Mouse (Mus musculus): ENCODE measurements around the gene Gss. TPM values are rescaled to one million over a fixed set of nuclear protein-coding genes. Genes with fewer than 3 reads are reported as not detected.
"Not testable (repeated sequence)": the region's sequence is repeated elsewhere in the genome, so short reads cannot be mapped to it uniquely, and the experiment has no call there.

The Gss gene
- polyA plus RNA-seq, 1 experiment from 2014 or later: 20.0 TPM

DNA sequence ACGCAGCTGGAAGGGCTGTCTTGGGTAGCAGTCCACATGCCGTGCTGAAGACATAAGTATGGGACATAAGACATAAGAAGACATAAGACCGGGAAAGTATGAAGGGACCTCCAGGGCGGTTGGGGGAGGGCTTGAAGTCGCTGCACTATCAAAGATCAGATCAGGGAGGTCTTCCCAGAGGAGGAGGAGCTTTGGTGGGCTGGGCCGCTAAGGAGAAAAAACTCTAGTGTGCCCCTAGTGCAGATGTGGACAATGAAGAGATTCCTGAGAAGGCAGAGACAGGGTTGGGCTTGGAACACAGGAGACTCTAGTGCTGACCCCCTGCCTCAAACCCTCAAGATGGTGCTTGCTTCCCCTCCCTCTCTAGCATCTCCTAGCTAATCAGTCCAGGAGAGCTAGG, 24.4 kb upstream of the Gss start:
- no peaks in the 10 kb centered on the region for H3K9me3 ChIP-seq (replicated peaks)
- 0 out of 2 replicates have a peak overlapping the region, but pooled peaks have one; percentile 15 for H3K27ac ChIP-seq
- no peak overlapping the region for H3K9ac ChIP-seq
- H3K27me3 ChIP-seq: no peaks in the 10 kb centered on the region
- WGBS: 53% methylated on average over 6 of the region's 6 CpGs
- H3K4me3 ChIP-seq: no peak overlapping the region
- H3K36me3 ChIP-seq: peaks cover 42% of the 10 kb centered on the region; the same call in 1 of the 2 replicates
- no peak for ATAC-seq (replicated peaks; ENCODE audit: insufficient number of reproducible peaks, insufficient read depth, low FRiP score, low read depth)
- H3K4me1 ChIP-seq (replicated peaks): peaks cover 44% of the 10 kb centered on the region
- no peak overlapping the region for H3K4me2 ChIP-seq

DNA sequence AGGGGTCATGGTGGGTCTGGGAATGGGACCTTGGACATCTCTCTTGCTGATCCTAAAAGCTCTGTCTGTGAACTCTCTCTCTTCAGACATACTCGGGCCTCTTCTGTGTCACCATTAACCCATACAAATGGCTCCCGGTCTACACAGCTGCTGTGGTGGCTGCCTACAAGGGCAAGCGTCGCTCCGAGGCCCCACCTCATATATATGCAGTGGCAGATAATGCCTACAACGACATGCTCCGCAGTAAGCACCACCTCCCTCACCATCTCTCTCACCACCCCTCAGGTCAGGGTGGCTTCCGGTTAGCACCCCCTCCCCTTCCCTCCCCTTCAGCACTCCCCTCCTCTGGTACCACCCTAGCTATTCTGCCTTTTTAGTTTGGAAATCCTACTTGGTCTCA, 21.3 kb upstream of the Gss start:
- Histone ChIP-seq H3K27me3 (no peaks in the 10 kb centered on the region), H3K4me2 (peak overlapping the region; percentile 76), H3K4me1 (replicated peaks) (peaks cover 47% of the 10 kb centered on the region), H3K27ac (peak overlapping the region; percentile 91; the same call in 1 of the 2 replicates), H3K9ac (peak overlapping the region; percentile 65), H3K9me3 (replicated peaks) (no peaks in the 10 kb centered on the region), H3K4me3 (peak overlapping the region; percentile 51), H3K36me3 (peaks cover 26% of the 10 kb centered on the region; the same call in 1 of the 2 replicates)
- ATAC-seq (replicated peaks; ENCODE audit: insufficient number of reproducible peaks, insufficient read depth, low FRiP score, low read depth): no peak
- WGBS: 41% methylated on average over 8 of the region's 8 CpGs

DNA sequence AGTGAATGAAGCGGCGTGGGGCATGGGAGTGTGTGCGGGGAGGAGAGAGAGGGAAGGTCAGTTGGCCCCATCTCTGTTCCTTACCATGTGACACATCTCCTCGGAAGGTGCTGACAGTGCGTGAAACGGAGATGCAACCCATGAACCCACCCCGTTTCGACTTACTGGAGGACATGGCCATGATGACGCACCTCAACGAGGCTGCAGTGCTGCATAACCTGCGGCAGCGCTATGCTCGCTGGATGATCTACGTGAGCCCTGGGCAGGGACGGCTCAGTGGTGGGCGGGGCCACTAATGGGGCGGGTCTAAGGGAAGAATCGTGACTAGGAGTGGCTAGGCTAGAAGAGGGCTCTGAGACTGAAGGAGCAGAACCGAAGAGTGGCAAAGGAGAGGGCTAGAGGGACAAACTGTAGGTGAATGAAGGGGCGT, 20.7 kb upstream of the Gss start:
- Histone ChIP-seq H3K4me2 (peak overlapping the region; percentile 76), H3K27ac (peak overlapping the region; percentile 91), H3K4me3 (peak overlapping the region; percentile 51), H3K4me1 (replicated peaks) (peaks cover 42% of the 10 kb centered on the region), H3K27me3 (no peaks in the 10 kb centered on the region), H3K9me3 (replicated peaks) (no peaks in the 10 kb centered on the region), H3K36me3 (peaks cover 21% of the 10 kb centered on the region; the same call in 1 of the 2 replicates), H3K9ac (peak overlapping the region; percentile 65)
- 3% methylated on average over 20 of the region's 20 CpGs for WGBS
- peak; percentile 75 for ATAC-seq (replicated peaks; ENCODE audit: insufficient number of reproducible peaks, insufficient read depth, low FRiP score, low read depth)

DNA sequence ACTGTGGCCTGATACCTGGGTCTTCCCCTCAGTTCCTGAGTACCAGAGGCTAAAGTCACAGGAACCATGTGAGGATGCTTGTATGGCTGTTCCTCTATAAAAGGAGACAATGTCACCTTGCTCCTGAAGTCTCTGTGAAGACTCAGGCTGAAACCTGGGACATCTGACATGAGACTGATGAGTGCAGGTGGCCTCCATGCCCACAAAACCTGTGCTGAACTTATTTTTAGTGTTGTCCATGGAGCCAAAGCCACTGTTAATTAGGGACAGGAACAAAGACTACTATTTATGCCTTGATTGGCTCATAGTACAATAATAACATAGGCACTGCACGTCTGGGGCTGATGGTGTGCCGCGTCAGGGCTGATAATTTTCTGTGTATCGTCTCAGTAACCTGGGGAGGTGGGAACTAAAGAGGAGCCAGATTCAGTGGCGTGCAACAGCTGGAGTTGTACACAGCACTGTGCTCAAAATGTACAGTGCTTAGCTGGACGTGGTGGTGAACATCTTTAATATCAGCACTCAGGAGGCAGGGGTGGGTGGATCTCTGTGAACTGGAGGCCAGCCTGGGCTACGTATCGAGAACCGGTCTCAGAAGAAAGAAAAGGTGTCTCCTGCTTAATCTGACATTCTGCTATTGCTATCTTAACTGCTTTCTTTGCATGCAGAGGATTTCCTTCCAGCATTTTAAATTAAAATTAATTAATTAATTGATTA, 19.4 kb upstream of the Gss start:
- no peaks in the 10 kb centered on the region for H3K27me3 ChIP-seq
- WGBS: 51% methylated on average over 9 of the region's 9 CpGs
- peak overlapping the region; percentile 91 for H3K27ac ChIP-seq
- H3K36me3 ChIP-seq: peaks cover 21% of the 10 kb centered on the region; the same call in 1 of the 2 replicates
- no peaks in the 10 kb centered on the region for H3K9me3 ChIP-seq (replicated peaks)
- peak overlapping the region; percentile 76 for H3K4me2 ChIP-seq
- peaks cover 43% of the 10 kb centered on the region for H3K4me1 ChIP-seq (replicated peaks)
- H3K4me3 ChIP-seq: peak overlapping the region; percentile 51
- H3K9ac ChIP-seq: peak overlapping the region; percentile 65
- ATAC-seq (replicated peaks; ENCODE audit: insufficient number of reproducible peaks, insufficient read depth, low FRiP score, low read depth): no peak

DNA sequence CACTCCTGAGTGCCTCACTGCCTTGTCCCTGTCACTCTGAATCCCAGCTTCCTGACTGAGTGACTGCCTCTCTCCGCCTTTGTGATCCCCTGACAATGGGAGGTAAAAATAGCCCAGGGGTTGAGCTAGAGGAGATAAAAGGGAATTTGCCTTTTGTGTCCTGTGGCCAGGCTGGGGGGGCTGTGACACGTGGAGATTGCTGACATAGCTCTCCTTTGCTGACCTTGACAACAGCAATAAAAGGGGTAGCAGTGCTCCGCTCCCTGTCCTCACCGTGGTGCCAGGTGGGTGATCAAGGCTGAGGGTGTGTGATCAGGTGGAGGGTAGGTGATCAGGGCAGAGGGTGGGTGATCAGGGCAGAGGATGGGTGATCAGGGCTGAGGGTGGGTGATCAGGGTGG, 18.4 kb upstream of the Gss start, which contains the start of gene Myh7b:
Myh7b (plus strand) TSS at position 235 of the 400 bp plus-strand sequence.
- peaks cover 47% of the 10 kb centered on the region for H3K4me1 ChIP-seq (replicated peaks)
- 20% methylated on average over 4 of the region's 4 CpGs for WGBS
- H3K36me3 ChIP-seq: peaks cover 21% of the 10 kb centered on the region; the same call in 1 of the 2 replicates
- peak within 1 kb of the TSS; percentile 76 for H3K4me2 ChIP-seq
- no peaks in the 10 kb centered on the region for H3K27me3 ChIP-seq
- H3K9ac ChIP-seq: peak within 1 kb of the TSS; percentile 65
- H3K9me3 ChIP-seq (replicated peaks): no peaks in the 10 kb centered on the region
- H3K4me3 ChIP-seq: peak within 1 kb of the TSS; percentile 51
- ATAC-seq (replicated peaks; ENCODE audit: insufficient number of reproducible peaks, insufficient read depth, low FRiP score, low read depth): peak; percentile 69
- H3K27ac ChIP-seq: peak within 1 kb of the TSS; percentile 91

DNA sequence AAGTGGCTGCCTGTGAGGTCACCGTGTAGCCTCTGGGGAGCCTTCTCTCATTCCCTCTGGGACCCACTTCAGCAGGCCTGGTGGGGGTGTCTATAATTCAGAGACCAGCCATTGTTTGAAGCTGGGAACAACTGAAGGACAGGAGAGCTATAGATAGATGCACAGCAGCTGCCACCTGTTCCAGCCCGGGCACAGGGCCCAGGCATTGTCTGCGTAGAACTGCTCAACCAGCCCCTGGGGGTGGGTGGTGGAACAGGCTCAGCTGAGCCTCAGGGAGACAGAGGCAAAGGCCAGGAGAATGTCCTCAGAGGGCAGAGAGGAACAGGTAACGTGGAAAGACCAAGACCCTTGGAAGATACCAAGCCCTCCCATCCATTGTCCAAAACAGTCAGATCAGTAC, 13.8 kb upstream of the Gss start:
- Histone ChIP-seq H3K27ac (peak overlapping the region; percentile 92), H3K4me2 (peak overlapping the region; percentile 44), H3K27me3 (no peaks in the 10 kb centered on the region), H3K4me3 (no peak overlapping the region), H3K9ac (0 out of 2 replicates have a peak overlapping the region, but pooled peaks have one; percentile 27), H3K4me1 (replicated peaks) (peaks cover 36% of the 10 kb centered on the region), H3K9me3 (replicated peaks) (no peaks in the 10 kb centered on the region), H3K36me3 (no peaks in the 10 kb centered on the region)
- ATAC-seq (replicated peaks; ENCODE audit: insufficient number of reproducible peaks, insufficient read depth, low FRiP score, low read depth): peak; percentile 72
- 51% methylated on average over 4 of the region's 4 CpGs for WGBS

DNA sequence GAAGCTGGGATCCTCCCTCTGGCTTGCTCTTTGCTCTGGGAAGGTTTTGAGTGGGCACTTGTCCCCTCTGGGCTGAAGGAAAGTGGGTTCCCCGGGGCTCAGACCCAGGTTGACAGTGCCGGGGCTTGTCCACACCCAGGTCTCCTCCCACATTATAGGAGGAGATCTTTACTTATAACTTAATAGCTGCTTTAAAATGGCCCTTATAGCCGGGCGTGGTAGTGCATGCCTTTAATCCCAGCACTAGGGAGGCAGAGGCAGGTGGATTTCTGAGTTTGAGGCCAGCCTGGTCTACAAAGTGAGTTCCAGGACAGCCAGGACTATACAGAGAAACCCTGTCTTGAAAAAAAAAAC, 12.6 kb upstream of the Gss start:
- H3K4me3 ChIP-seq; ATAC-seq (replicated peaks; ENCODE audit: insufficient number of reproducible peaks, insufficient read depth, low FRiP score, low read depth); H3K9ac ChIP-seq; H3K27me3 ChIP-seq; H3K36me3 ChIP-seq; H3K9me3 ChIP-seq (replicated peaks): not testable (repeated sequence)
- Histone ChIP-seq H3K4me1 (replicated peaks) (peaks cover 31% of the 10 kb centered on the region), H3K27ac (peak overlapping the region; percentile 92), H3K4me2 (peak overlapping the region; percentile 44)
- 46% methylated on average over 4 of the region's 4 CpGs for WGBS

DNA sequence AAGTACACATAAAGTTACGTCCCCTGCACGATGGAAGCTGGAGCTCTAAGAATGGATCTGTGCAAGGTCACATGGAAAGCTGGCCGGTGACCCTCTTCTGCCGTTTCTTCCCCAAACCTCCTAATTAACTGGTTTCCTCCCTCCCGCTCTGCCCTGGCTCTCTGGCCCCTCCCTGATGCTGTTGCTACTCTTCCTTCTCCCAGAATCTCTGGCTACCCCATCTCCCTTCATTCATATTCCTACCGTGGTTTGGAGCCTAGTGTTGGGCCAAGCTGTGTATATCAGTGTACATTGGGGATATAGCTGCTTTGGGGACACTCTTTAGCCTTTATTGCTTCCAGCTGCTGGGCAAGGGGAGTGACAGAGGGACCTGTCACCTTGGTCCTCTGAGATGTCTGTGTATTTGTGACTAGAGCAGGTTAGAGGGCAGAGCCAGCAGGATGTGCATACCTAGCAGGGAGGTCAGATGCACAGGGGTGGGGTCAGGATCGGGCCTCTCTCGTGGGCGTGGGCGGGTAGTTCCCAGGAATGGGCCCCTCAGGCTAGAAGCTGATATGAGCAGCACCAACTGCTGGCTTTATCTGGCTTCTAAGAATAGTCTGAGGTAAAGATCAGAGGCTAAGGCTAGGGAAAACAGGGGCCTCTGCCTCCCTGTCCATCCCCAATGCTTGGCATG, 12.1 kb upstream of the Gss start:
- no peaks in the 10 kb centered on the region for H3K9me3 ChIP-seq (replicated peaks)
- H3K27ac ChIP-seq: peak overlapping the region; percentile 92
- no peaks in the 10 kb centered on the region for H3K36me3 ChIP-seq
- peak; percentile 49; the same call in 1 of the 2 replicates for ATAC-seq (replicated peaks; ENCODE audit: insufficient number of reproducible peaks, insufficient read depth, low FRiP score, low read depth)
- H3K4me1 ChIP-seq (replicated peaks): peaks cover 31% of the 10 kb centered on the region
- H3K4me3 ChIP-seq: no peak overlapping the region
- no peak overlapping the region for H3K9ac ChIP-seq
- peak overlapping the region; percentile 44 for H3K4me2 ChIP-seq
- no peaks in the 10 kb centered on the region for H3K27me3 ChIP-seq
- 26% methylated on average over 10 of the region's 10 CpGs for WGBS

DNA sequence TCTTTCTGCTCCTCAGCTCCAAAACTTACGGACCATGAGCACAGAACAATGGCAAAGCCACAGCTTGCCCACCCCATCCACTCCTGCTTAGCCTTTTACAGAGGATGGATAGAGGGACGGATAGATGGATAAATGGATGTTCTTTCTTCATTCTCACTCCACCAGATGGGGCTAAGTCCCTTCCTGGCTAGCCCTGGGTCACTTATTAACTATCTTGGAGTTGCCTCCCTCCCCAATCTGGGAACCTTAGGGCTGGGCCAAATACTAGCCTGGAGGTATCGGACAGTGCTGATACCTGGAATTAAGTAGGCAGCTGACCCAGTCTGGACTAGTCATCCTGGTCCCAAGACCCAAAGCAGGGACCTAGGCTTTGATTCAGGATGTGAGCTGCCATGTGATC, 11.1 kb upstream of the Gss start:
- ATAC-seq (replicated peaks; ENCODE audit: insufficient number of reproducible peaks, insufficient read depth, low FRiP score, low read depth): no peak

DNA sequence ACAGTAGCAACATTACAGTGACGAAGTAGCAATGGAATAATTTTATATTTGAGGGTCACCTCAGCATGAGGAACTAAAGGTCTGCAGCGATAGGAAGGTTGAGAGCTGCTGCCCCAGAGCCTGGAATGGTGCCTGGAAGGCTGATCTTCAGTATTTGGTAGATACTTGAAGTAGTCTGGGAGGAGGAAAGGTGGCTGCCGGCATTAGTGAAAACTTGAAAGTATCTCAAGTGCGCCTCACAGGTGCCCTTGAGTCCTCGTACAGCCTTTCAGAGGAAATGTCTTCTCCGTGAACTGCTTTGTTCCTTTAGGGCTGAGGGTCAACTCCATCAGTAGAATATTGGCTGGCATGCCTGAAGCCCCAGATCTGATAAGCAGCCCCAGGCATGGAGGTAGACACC, 2.9 kb upstream of the Gss start:
- H3K4me1 ChIP-seq (replicated peaks): peaks cover 17% of the 10 kb centered on the region
- H3K27ac ChIP-seq: no peak overlapping the region
- H3K27me3 ChIP-seq: no peaks in the 10 kb centered on the region
- no peak for ATAC-seq (replicated peaks; ENCODE audit: insufficient number of reproducible peaks, insufficient read depth, low FRiP score, low read depth)
- no peaks in the 10 kb centered on the region for H3K36me3 ChIP-seq
- WGBS: 76% methylated on average over 6 of the region's 6 CpGs
- H3K4me3 ChIP-seq: no peak overlapping the region
- H3K9me3 ChIP-seq (replicated peaks): no peaks in the 10 kb centered on the region
- H3K9ac ChIP-seq: no peak overlapping the region
- H3K4me2 ChIP-seq: no peak overlapping the region

More for the DNA sequence above, 11.1 kb upstream of the Gss start:
- Histone ChIP-seq H3K27ac (no peak overlapping the region), H3K27me3 (no peaks in the 10 kb centered on the region), H3K4me1 (replicated peaks) (peaks cover 31% of the 10 kb centered on the region), H3K4me3 (no peak overlapping the region), H3K9me3 (replicated peaks) (no peaks in the 10 kb centered on the region), H3K4me2 (no peak overlapping the region), H3K36me3 (no peaks in the 10 kb centered on the region), H3K9ac (no peak overlapping the region)
- 54% methylated on average over 3 of the region's 3 CpGs for WGBS

DNA sequence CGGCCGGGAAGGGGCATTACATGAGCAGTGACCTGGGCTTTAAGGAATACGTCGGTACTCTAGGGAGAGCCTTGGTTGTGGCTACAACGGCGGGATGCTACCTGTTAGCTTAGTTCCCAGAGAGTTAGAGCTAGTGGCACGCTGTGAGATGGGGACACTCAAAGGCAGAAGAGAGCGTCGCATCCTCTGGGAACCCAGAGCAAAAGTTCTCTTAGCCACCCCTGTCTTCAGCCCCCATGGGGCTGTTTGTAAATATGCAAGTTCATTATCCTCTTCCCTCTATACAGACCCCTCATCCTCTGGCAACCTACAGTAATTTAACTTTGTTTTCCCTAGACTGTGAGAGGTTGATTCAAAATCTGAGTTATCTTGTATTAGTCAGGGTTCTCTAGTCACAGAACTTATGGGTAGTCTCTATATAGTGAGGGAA, 259 bp upstream of the Gss start:
- Histone ChIP-seq H3K4me2 (peak overlapping the region; percentile 86), H3K9ac (peak overlapping the region; percentile 85), H3K36me3 (no peaks in the 10 kb centered on the region), H3K4me3 (peak overlapping the region; percentile 77), H3K27me3 (no peaks in the 10 kb centered on the region), H3K27ac (peak overlapping the region; percentile 93), H3K9me3 (replicated peaks) (no peaks in the 10 kb centered on the region), H3K4me1 (replicated peaks) (peaks cover 17% of the 10 kb centered on the region)
- ATAC-seq (replicated peaks; ENCODE audit: insufficient number of reproducible peaks, insufficient read depth, low FRiP score, low read depth): no peak
- WGBS: 0% methylated on average over 9 of the region's 9 CpGs
